Mouse (Mus musculus): ENCODE measurements around the gene Vwf.

DNA sequence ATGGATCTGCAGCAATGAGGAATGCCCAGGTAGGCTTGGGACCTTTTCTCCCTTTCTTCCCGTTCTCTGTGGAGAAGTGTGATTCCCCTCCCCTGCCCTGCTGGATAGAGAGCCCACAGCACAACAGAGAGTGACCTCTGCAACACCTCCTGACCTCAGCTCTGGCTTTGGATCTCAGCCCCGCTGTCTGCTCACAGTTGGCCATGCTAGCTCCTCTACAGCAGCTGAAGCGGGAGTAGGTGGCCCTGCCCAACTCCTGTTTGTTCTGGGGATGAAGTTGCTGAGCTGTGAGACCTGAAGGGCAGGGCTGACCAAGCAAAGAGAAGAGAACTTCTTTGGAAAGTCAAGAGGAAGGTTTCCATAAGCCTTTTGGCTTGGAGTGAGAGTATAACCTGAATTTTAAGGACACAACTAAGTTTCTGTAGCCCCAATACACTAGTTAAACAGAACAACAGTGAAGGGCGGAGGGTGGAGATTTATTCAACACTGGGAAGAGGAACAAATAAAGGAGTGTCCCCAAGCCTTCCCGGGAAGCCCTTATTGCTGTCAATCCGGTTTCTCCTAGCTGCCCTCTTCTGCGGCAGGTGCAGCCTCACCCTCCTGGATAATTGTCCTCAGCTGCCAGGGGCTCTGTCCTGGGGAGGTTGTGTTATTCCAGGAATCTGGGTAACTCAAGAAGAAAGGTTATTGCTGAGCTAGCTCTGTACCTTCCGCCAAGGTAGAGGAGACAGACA is 45.2 kb downstream of the Vwf start:
- TF ChIP-seq POLR2A (IDR thresholded peaks at IDR 0.05; ENCODE audit: low read depth, low read length) (no peak), CTCF (IDR thresholded peaks at IDR 0.05; ENCODE audit: extremely low read depth, insufficient read length, insufficient replicate concordance, low read depth, low read length) (no peak)
